Mouse (Mus musculus) kidney, adult 10 weeks (tissue): ENCODE results near the gene Rpl22l1. TPM values are rescaled to one million over a fixed set of nuclear protein-coding genes. Genes with fewer than 3 reads are reported as not detected.

Source experiments
- polyA plus RNA-seq: library from polyadenylated mRNA; stranded (reverse); fragments of 350-450 nt; fragmentation: Illumina TruSeq; extraction: RNeasy Lipid Tissue Mini Kit (QIAGEN cat#74804); gene quantifications from one replicate; pipeline ENCODE4 v1.2.3, GENCODE M21; 2014; ENCODE audit warnings: low read depth, low replicate concordance

The Rpl22l1 gene
- 285 TPM for polyA plus RNA-seq

DNA sequence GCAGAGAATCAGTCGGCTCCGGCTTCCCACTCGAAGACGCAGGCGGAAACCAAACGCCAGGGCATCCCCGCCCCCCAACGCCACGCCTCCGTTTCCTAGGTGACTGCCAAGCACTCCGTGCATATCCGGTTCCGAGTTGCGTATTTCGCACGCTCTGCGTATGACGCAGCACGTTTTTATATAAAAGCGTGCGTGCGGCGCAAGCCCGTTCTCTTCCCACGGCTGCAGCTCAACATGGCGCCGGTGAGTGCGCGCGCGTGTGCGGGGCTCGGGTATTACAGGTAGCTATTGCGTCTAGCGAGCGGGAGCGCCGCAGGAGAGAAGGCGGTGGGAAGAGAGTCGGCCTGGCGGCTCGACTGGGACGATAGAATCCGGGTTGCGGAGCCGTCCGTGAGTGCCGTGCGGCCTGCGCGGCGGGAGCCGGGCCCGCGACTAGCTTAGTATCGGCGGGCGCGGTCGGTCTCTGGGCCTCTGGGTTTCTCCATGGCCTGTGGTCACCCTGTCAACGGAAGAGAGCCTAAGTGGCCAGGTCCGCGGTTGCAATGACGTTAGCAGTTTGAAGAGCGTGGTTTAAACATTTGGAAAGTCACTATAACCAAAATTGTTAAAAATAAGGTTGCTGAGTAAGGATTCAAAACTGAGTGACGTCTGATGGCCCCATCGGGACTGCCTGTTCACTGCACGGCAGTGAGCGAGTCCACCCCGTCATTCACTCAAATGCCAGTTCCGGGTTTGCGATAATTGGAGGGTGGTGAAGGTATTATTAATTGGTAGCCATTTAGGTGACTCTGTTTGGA, at the start of gene Rpl22l1:
Gene Rpl22l1, plus strand, starts transcription at position 136 of the 797 bp plus-strand sequence.

DNA sequence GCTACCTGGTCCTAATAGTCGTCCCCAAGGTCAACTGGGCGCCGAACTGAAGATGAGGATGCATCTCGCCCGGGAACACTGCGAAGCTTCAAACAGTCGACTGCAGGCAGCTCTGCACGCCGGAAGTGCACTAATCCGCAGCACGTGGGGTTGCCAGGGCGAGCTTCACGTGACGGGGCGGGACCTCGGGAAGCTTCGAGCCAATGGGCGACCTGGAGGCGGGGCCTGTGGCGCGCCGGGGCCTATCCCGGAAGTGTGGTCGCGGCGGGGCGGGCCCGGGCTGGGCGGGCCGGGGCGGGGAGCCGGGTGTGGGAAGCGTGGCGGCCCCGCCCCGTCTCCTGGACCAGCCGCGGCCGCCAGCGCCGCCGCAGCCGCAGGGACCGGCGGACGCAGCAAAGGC, 24.2 kb upstream of the Rpl22l1 start, which contains the start of gene Eif5a2:
Gene Eif5a2, plus strand, starts transcription at position 283 of the 400 bp plus-strand sequence.

Other genes starting within 250 kb of the Rpl22l1 start
- gene Slc2a2, start 107.5 kb upstream of the Rpl22l1 start, polyA plus RNA-seq, result 233 TPM
- gene Eif5a2, start 24.2 kb upstream of the Rpl22l1 start, polyA plus RNA-seq, result 12.0 TPM
- gene Gm1527, start 87.2 kb downstream of the Rpl22l1 start, polyA plus RNA-seq, result not detected